ENCODE assay signal across 18 mouse cellular contexts in the genomic region with DNA sequence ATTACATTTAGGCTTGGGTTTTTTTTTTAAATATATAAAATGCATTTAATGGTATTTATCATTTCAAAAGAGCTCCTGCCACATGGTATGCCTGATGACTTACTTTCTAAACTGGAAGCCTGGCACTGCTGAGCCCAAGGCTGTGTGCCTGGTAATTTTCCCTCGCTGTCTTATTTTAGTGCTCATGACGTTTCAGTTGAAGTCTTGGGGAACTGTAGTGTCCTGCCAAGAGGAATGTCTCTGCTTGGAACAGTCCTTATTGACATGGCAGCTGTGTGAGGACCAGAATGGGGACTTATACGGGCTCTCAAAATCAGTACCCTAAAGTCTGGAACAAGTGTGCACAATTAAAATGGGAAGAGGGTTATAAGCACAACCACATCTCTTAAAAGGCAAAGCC. TPM values are rescaled to one million over a fixed set of nuclear protein-coding genes. Genes with fewer than 3 reads are reported as not detected.
DNase-seq lines count a peak whose midpoint lies in the region; ATAC-seq lines count a peak whose summit lies in the region.
"Had no signal": no experiment of that assay in that cellular context is flagged by ENCODE, and none has a peak within 500 bp of the region (broad histone marks: within the 10 kb centered on the region; RNA-seq: fewer than 3 reads in every experiment).

No protein-coding gene starts in this region.

- peaks cover 98% of the 10 kb centered on the region for H3K27me3 ChIP-seq in neural tube, embryonic 15.5 days (replicated peaks)

- H3K4me3 ChIP-seq in neural tube, embryonic 15.5 days (replicated peaks): no peak overlapping the region
- H3K4me3 ChIP-seq: limb, embryonic 15.5 days had no signal

- H3K9me3 ChIP-seq in neural tube, embryonic 15.5 days (replicated peaks): no peaks in the 10 kb centered on the region
- H3K9me3 ChIP-seq: limb, embryonic 15.5 days had no signal

- DNase-seq in heart, adult 11 months: peak; percentile 71
- DNase-seq in heart, adult 18-20 months: no peak
- DNase-seq in neural tube, embryonic 10.5 days (ENCODE audit: extremely low spot score, low spot score): peak; percentile 37
- DNase-seq in gastrocnemius, postnatal 25 days: peak; percentile 54
- DNase-seq in kidney, adult 11 months: no peak
- no peak for DNase-seq in c-Kit-positive CD71-positive TER-119-positive erythroid progenitor cells, embryonic 14.5 days (ENCODE audit: low spot score)
- DNase-seq: adrenal gland, postnatal 10 days; cerebellum, adult 2 months; heart, postnatal 4 days; kidney, postnatal 10 days; layer of hippocampus, adult 9-11 months; right cerebral cortex, postnatal 14 days had no signal

- no peak overlapping the region for H3K27ac ChIP-seq in neural tube, embryonic 15.5 days (replicated peaks)
- H3K27ac ChIP-seq: limb, embryonic 15.5 days had no signal

- no peak for ATAC-seq in neural tube, embryonic 15.5 days (ENCODE audit: low FRiP score)
- ATAC-seq: forebrain, embryonic 16.5 days; intestine, embryonic 16.5 days had no signal

- peaks cover 29% of the 10 kb centered on the region for H3K4me1 ChIP-seq in neural tube, embryonic 15.5 days

- no peaks in the 10 kb centered on the region for H3K36me3 ChIP-seq in neural tube, embryonic 15.5 days
- H3K36me3 ChIP-seq: limb, embryonic 15.5 days had no signal

- under 1% methylated on average over 3 of the region's 3 CpGs for WGBS in neural tube, embryonic 15.5 days

- no peak overlapping the region for H3K4me2 ChIP-seq in neural tube, embryonic 15.5 days
- H3K4me2 ChIP-seq: limb, embryonic 15.5 days had no signal

- H3K9ac ChIP-seq in neural tube, embryonic 15.5 days (replicated peaks): no peak overlapping the region
- H3K9ac ChIP-seq: limb, embryonic 15.5 days had no signal

RNA-seq across cellular contexts. Expression of a gene that starts 5.2 kb away (rescaled TPM):
- total RNA-seq in heart, adult 18-20 months (2021): 1 to 10 TPM; 1.6 to 2.0 TPM
- polyA plus RNA-seq in neural tube, embryonic 15.5 days (2015; fragmentation: Nextera tagmentation; extraction: Ambion mirVana): 2.8 and 6.8 TPM in 2 replicates
- total RNA-seq in gastrocnemius, postnatal 25 days (2021): 10 to 100 TPM; 47.7 to 51.0 TPM
- total RNA-seq: granulocyte monocyte progenitor cell, adult 5-6 weeks; megakaryocyte-erythroid progenitor cell, adult 5-6 weeks had no signal
- polyA plus RNA-seq: intestine, embryonic 16.5 days had no signal

Comparison
In these comparisons a context has a peak if more than half of its experiments do, and no peak if none do; other contexts are left out.
1. DNase-seq: peak in heart, adult 11 months (single experiment), neural tube, embryonic 10.5 days (single experiment) and gastrocnemius, postnatal 25 days (single experiment); none in heart, adult 18-20 months (0 of 2), kidney, adult 11 months (single experiment) and c-Kit-positive CD71-positive TER-119-positive erythroid progenitor cells, embryonic 14.5 days (single experiment).
2. RNA of a gene that starts 5.2 kb away (total RNA-seq): 47.7 to 51.0 TPM in gastrocnemius, postnatal 25 days; 1.6 to 2.0 TPM in heart, adult 18-20 months; every median in the first group is over 10 times any median in the second.